Mouse (Mus musculus): ENCODE data around the gene Fam189b.
A peak's percentile ranks its signal among the peaks of the same experiment; 100 is the strongest.
"Not testable (repeated sequence)": the region's sequence is repeated elsewhere in the genome, so short reads cannot be mapped to it uniquely, and the experiment has no call there.

Gene Fam189b

GRCm38 (mm10) chr3:89206695-89207094 lies 23.8 kb downstream of the Fam189b start:
- no peak for DNase-seq

- no peak for DNase-seq
Observed at GRCm38 (mm10) chr3:89208075-89208657, 25.2 kb downstream of the Fam189b start.

DNA sequence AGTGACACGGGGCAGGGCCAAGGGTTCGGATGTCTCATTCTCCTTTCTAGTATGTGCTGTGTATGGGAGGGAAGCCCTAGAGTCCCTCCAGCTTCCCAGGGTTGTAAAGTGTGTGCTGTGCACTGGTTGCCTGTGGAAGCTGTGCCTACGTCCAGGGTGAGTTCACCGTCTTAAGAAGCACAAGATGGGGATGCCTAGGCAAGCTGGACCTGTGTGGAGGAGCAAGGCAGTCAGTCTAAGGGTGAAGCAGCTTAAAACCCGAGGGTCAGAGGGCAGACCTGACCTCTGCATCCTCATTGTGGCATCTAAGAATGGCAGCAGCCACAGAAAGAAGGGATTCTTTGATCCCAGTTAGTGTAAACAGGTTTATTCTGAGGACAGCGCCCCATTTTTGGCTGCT lies 25.8 kb downstream of the Fam189b start:
- DNase-seq: no peak

- DNase-seq: no peak
Observed at GRCm38 (mm10) chr3:89209731-89210130, 26.8 kb downstream of the Fam189b start.

DNA sequence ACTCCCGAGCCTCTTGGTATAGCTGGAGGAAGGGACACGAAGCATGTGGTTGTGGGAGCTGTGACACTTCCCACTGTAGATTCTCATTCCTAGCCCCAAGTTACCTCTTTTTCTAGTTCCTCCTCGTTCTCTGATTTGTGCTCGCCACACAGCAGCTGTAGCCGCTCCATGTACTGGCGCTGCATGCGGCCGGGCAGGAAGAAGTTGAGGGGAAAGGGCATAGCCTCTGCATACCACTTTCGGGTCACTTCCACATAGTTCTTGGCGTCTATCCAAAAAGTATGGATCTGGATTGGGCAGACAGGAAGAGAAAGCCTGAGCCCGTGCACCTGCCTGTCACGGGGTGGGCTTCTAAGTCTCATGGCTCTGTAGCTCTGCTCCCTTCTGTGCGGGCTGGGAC lies 27.2 kb downstream of the Fam189b start:
- peak in 1 of 2 experiments; percentile 2 for DNase-seq

DNA sequence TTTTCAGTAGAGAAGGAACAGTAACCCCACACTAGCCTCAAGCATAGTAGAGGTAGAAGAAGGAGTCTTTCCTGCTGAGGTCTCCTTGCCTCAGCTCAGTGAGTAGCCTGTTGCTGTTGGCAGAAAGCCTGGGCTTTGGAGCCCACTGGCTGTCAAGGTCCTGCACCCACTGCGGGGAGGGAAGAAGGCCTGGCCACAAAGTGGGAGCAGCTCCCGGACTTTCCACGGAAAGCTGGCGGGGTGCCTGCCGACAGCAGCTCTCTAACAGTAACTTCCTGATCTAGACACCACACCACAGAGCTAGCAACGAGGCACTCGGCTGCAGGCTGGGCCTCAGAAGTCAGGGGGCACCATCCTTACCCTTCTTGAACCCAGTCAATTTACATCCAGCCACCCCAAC lies 27.8 kb downstream of the Fam189b start:
- peak in 1 of 2 experiments; percentile 12 for DNase-seq

- DNase-seq: peak; percentile 91 to 94
Observed at GRCm38 (mm10) chr3:89213803-89214530, 31.0 kb downstream of the Fam189b start.

GRCm38 (mm10) chr3:89214681-89215411 lies 31.9 kb downstream of the Fam189b start, which contains the start of gene Thbs3:
Gene Thbs3, plus strand, starts transcription at chr3:89215180.
- DNase-seq: no peak

GRCm38 (mm10) chr3:89215853-89216252 lies 32.9 kb downstream of the Fam189b start:
- peak; percentile 89 to 90 for DNase-seq

DNA sequence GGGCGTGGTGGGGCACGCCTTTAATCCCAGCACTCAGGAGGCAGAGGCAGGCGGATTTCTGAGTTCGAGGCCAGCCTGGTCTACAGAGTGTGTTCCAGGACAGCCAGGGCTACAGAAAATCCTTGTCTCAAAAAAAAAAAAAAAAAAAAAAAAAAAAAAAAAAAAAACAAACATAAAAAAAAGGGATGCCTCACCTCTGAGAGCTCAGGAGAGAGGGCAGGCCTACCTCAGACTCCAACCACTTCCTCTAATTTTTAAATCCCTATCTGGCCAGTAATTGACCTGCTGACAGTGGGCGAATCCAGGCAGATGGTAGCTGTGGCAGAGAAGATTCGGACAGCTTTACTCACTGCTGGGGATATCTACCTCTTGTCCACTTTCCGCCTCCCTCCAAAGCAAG lies 33.5 kb downstream of the Fam189b start:
- DNase-seq: not testable (repeated sequence)

GRCm38 (mm10) chr3:89218271-89218670 lies 35.3 kb downstream of the Fam189b start:
- no peak for DNase-seq

- no peak for DNase-seq
Observed at GRCm38 (mm10) chr3:89219546-89219945, 36.6 kb downstream of the Fam189b start.

DNA sequence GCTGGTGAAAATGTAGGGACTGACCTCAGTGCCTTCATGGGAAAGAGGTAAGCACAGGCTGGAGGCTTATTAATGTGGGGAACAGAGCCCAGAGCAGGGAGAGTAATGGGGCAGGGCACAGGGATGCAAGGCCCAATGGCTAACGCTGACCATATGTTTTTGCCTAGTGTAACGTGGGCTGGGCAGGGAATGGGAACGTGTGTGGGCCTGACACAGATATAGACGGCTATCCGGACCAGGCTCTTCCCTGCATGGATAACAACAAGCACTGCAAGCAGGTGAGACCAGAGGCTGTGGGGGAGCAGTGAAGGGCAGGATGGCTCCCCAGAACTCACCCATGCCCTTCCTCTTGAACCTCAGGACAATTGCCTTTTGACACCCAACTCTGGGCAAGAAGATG lies 38.2 kb downstream of the Fam189b start:
- DNase-seq: no peak

DNA sequence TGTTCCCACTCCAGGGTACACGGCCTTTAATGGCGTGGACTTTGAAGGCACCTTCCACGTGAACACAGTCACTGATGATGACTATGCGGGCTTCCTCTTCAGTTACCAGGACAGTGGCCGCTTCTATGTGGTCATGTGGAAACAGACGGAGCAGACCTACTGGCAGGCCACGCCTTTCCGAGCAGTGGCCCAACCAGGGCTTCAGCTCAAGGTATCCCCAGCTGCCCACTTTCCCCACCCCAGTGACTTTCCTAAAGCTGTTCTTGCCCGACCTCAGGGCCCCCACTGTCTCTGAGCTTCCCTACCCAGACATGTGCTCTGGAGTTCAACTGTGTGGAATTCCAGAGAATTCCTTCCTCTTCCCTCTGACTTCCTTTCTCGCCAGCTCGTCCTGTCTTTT lies 41.9 kb downstream of the Fam189b start:
- DNase-seq: no peak

- DNase-seq: no peak
Observed at GRCm38 (mm10) chr3:89225321-89225815, 42.4 kb downstream of the Fam189b start.

GRCm38 (mm10) chr3:89225918-89226317 lies 43.0 kb downstream of the Fam189b start:
- no peak for DNase-seq

- no peak for DNase-seq
Observed at GRCm38 (mm10) chr3:89226361-89226760, 43.4 kb downstream of the Fam189b start.

DNA sequence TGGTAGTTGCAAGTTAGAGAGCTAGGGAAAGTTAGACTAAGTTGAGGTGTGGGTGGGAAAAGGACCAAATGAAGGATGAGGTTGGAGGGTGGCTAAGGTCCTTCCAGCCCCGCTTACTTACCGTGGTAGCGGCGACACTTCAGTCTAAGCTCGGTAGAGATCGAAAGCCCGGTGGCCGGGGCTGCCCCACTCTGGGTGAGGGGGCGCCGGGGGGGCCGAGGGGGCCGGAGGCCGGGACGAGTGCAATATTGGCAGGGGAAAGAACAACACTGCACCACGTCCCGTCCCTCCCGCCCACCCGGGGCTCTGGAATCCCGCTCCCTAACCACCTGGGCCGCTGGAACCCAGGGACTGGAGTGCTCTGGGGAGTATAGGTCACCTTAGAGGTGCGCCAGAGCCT lies 44.0 kb downstream of the Fam189b start, which contains the start of gene Mtx1:
TSS of gene Mtx1 (minus strand) at position 189 of the 400 bp plus-strand sequence.
- no peak for DNase-seq

DNA sequence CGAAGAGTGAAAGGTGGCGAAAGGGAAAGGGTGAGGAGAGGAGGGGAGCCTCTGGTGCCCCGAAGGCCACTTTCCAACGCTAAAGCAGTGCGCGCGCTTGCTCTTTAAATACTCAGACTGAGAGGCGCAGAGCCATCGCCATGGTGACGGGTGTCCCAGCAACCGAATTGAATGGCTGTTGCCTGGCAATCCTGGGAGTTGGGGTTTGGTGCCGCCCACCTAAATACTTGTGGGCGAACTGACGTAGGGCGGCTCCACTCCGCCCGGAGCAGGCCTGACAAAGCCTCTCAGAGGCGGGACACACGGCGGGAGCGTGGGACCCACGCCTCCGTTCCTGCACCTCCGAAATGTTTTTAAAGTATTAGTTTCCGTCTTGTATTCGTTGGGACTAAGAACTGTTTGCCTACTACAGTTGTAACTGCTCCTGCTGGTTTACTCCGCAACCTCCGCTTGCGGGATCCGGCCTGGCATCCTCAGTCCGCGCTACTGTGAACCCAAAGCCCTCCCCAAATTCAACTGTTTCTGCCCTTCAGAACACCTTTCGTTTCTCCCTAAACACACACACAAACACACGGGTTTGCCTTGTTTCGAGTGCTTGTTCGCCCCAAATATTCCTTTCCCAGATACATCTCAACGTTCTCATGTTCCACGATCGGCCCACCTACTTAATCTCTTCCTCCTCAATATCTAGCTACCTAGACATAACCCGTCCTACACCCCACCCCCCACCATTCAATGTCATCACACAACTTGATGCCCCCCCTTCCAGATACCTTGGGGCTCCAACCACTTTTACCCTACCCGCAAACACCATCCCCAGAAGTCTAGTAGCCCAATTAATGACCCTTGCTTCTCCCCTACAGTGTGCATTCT lies 44.6 kb downstream of the Fam189b start:
- DNase-seq: peak; percentile 39 to 48

- peak; percentile 86 to 89 for DNase-seq
Observed at GRCm38 (mm10) chr3:89228180-89228549, 45.2 kb downstream of the Fam189b start.

- no peak for DNase-seq
Observed at GRCm38 (mm10) chr3:89228836-89229235, 45.9 kb downstream of the Fam189b start, which contains the start of gene Muc1. Gene Muc1, plus strand, starts transcription at chr3:89229057.

DNA sequence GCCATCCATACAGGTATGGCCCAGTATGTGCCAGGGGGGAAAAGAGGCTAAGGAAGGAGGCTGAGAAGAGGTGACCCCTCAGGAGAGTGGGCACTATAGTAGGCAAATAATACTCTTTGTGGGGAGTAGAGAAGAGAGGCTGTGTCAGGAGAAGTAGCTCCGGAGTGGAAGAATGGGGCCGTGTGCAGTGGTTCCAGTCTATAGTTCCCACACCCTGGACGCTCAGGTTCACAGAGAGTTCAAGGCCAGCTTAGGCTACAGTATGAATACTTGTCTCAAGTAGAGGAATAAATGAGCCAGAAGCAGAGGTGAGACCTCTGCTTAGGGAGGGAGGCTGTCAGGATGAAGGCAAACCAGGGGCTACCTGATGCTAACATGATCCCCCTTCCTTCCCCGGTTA lies 46.3 kb downstream of the Fam189b start:
- DNase-seq: no peak

- DNase-seq: no peak
Observed at GRCm38 (mm10) chr3:89230561-89230960, 47.6 kb downstream of the Fam189b start.
